Mouse (Mus musculus): ENCODE data around the gene Sbds.

The Sbds gene

GRCm38 (mm10) chr5:130255017-130255720 lies at the start of gene Sbds, which contains the start of gene Tyw1:
Sbds (minus strand) TSS chr5:130255530.
Tyw1 (plus strand) TSS chr5:130255619.
- peak; percentile 95 to 96 for DNase-seq (ENCODE audit: low spot score in 2 of 2)

GRCm38 (mm10) chr5:130303611-130304010 lies 48.3 kb upstream of the Sbds start:
- no peak for DNase-seq (ENCODE audit: low spot score in 2 of 2)

GRCm38 (mm10) chr5:130299526-130299925 lies 44.2 kb upstream of the Sbds start:
- DNase-seq (ENCODE audit: low spot score in 2 of 2), result no peak

- no peak for DNase-seq (ENCODE audit: low spot score in 2 of 2)
Measured at GRCm38 (mm10) chr5:130298831-130299460, 43.6 kb upstream of the Sbds start.

GRCm38 (mm10) chr5:130296071-130296470 lies 40.7 kb upstream of the Sbds start:
- no peak for DNase-seq (ENCODE audit: low spot score in 2 of 2)

GRCm38 (mm10) chr5:130294598-130294997 lies 39.3 kb upstream of the Sbds start:
- DNase-seq (ENCODE audit: low spot score in 2 of 2), result no peak

- DNase-seq (ENCODE audit: low spot score in 2 of 2), result no peak
Measured at GRCm38 (mm10) chr5:130293941-130294340, 38.6 kb upstream of the Sbds start.

GRCm38 (mm10) chr5:130292976-130293375 lies 37.6 kb upstream of the Sbds start:
- DNase-seq (ENCODE audit: low spot score in 2 of 2), result no peak

- DNase-seq (ENCODE audit: low spot score in 2 of 2), result no peak
Measured at GRCm38 (mm10) chr5:130290775-130291174, 35.4 kb upstream of the Sbds start.

GRCm38 (mm10) chr5:130290242-130290641 lies 34.9 kb upstream of the Sbds start:
- DNase-seq (ENCODE audit: low spot score in 2 of 2), result no peak

- no peak for DNase-seq (ENCODE audit: low spot score in 2 of 2)
Measured at GRCm38 (mm10) chr5:130288106-130288505, 32.8 kb upstream of the Sbds start.

- DNase-seq (ENCODE audit: low spot score in 2 of 2), result no peak
Measured at GRCm38 (mm10) chr5:130283079-130283732, 27.9 kb upstream of the Sbds start.

GRCm38 (mm10) chr5:130278011-130278472 lies 22.7 kb upstream of the Sbds start:
- DNase-seq (ENCODE audit: low spot score in 2 of 2), result no peak

- no peak for DNase-seq (ENCODE audit: low spot score in 2 of 2)
Measured at GRCm38 (mm10) chr5:130275509-130275908, 20.2 kb upstream of the Sbds start.

- no peak for DNase-seq (ENCODE audit: low spot score in 2 of 2)
Measured at GRCm38 (mm10) chr5:130273046-130273445, 17.7 kb upstream of the Sbds start.

GRCm38 (mm10) chr5:130272344-130272743 lies 17.0 kb upstream of the Sbds start:
- DNase-seq (ENCODE audit: low spot score in 2 of 2), result no peak

GRCm38 (mm10) chr5:130268976-130269375 lies 13.6 kb upstream of the Sbds start:
- no peak for DNase-seq (ENCODE audit: low spot score in 2 of 2)

GRCm38 (mm10) chr5:130267316-130267715 lies 12.0 kb upstream of the Sbds start:
- DNase-seq (ENCODE audit: low spot score in 2 of 2), result no peak

- DNase-seq (ENCODE audit: low spot score in 2 of 2), result peak; percentile 23 to 47
Measured at GRCm38 (mm10) chr5:130266651-130267050, 11.3 kb upstream of the Sbds start.

- DNase-seq (ENCODE audit: low spot score in 2 of 2), result no peak
Measured at GRCm38 (mm10) chr5:130264433-130265005, 9.2 kb upstream of the Sbds start.

GRCm38 (mm10) chr5:130263454-130263853 lies 8.1 kb upstream of the Sbds start:
- DNase-seq (ENCODE audit: low spot score in 2 of 2), result no peak

- DNase-seq (ENCODE audit: low spot score in 2 of 2), result no peak
Measured at GRCm38 (mm10) chr5:130257303-130257702, 2.0 kb upstream of the Sbds start.
